Mouse (Mus musculus) MEL (cell line): ENCODE results near the gene Nme3. TPM values are rescaled to one million over a fixed set of nuclear protein-coding genes. Genes with fewer than 3 reads are reported as not detected.
A peak's percentile ranks its signal among the peaks of the same experiment; 100 is the strongest.

Experiments
- DNase-seq: peaks from one replicate; pipeline ENCODE4 v3.0.0; 2011; ENCODE audit warnings: low read depth, low spot score
- H3K27ac ChIP-seq: 2 replicates; pipeline ENCODE4 v1.5.1; 2012; ENCODE audit warnings: low read depth, mild to moderate bottlenecking, control low read depth, low read length, moderate library complexity; ENCODE audit not compliant: control insufficient read depth
- H3K27me3 ChIP-seq, 2 experiments: fragments of 150-350 bp in 1 of 2; sonication (generic) in 1 of 2; 2 replicates each; pipeline ENCODE4 v1.6.1; 2012; ENCODE audit warnings: low read length in 2 of 2, mild to moderate bottlenecking in 2 of 2, improper control_type of control experiment in 1 of 2, moderate library complexity in 1 of 2; ENCODE audit not compliant: insufficient read depth in 2 of 2, control insufficient read depth in 1 of 2
- H3K36me3 ChIP-seq, 2 experiments: 2 replicates each; pipeline ENCODE4 v1.6.1; 2012 to 2014; ENCODE audit warnings: low read length in 2 of 2, improper control_type of control experiment in 1 of 2, inconsistent platforms in 1 of 2, mild to moderate bottlenecking in 1 of 2; ENCODE audit not compliant: insufficient read depth in 2 of 2, control insufficient read depth in 1 of 2
- H3K4me1 ChIP-seq, 2 experiments: fragments of 150-350 bp in 1 of 2; sonication (generic) in 1 of 2; 2 replicates each; pipeline ENCODE4 v1.6.1; 2012; ENCODE audit warnings: low read length in 2 of 2, improper control_type of control experiment in 1 of 2, mild to moderate bottlenecking in 1 of 2; ENCODE audit not compliant: insufficient read depth in 2 of 2, control insufficient read depth in 1 of 2
- H3K4me3 ChIP-seq, 2 experiments: fragments of 150-350 bp in 1 of 2; sonication (generic) in 1 of 2; 2 replicates each; pipeline ENCODE4 v1.5.1; 2012; ENCODE audit warnings: low read depth in 2 of 2, low read length in 2 of 2, mild to moderate bottlenecking in 2 of 2, moderate library complexity in 2 of 2, control low read depth in 1 of 2, improper control_type of control experiment in 1 of 2; ENCODE audit not compliant: control insufficient read depth in 1 of 2, insufficient read depth in 1 of 2
- H3K79me2 ChIP-seq: 2 replicates; pipeline ENCODE4 v1.6.1; 2012; ENCODE audit warnings: mild to moderate bottlenecking, low read length, moderate library complexity; ENCODE audit not compliant: control insufficient read depth, poor library complexity, insufficient read depth
- H3K9ac ChIP-seq: 2 replicates; pipeline ENCODE4 v1.6.1; 2012; ENCODE audit warnings: low read depth, mild to moderate bottlenecking, control low read depth, low read length, moderate library complexity; ENCODE audit not compliant: control insufficient read depth, poor library complexity, severe bottlenecking
- H3K9me3 ChIP-seq: fragments of 150-350 bp; sonication (generic); replicated peaks from 2 replicates; pipeline ENCODE4 v1.6.1; 2012; ENCODE audit warnings: mild to moderate bottlenecking, low read length, improper control_type of control experiment, moderate library complexity; ENCODE audit not compliant: insufficient read depth
- BHLHE40 ChIP-seq: IDR thresholded peaks from 2 replicates; pipeline ENCODE4 v1.6.1; 2012; ENCODE audit warnings: low read depth, mild to moderate bottlenecking, inconsistent platforms, low read length, improper control_type of control experiment, borderline replicate concordance
- CHD1 ChIP-seq: IDR thresholded peaks from 2 replicates; pipeline ENCODE4 v1.6.1; 2012; ENCODE audit warnings: low read depth, mild to moderate bottlenecking, inconsistent platforms, low read length, improper control_type of control experiment
- CHD2 ChIP-seq: IDR thresholded peaks from 2 replicates; pipeline ENCODE4 v1.6.1; 2011; ENCODE audit warnings: low read length, improper control_type of control experiment
- CTCF ChIP-seq, 3 experiments: IDR thresholded peaks in 2 of 3; conservative IDR thresholded peaks in 1 of 3; 2 replicates each; pipeline ENCODE4 v1.5.1; 2011 to 2012; ENCODE audit warnings: low read length in 3 of 3, low read depth in 2 of 3, mild to moderate bottlenecking in 2 of 3, improper control_type of control experiment in 1 of 3, inconsistent platforms in 1 of 3, mixed read lengths in 1 of 3, moderate library complexity in 1 of 3; ENCODE audit not compliant: control insufficient read depth in 1 of 3, insufficient read depth in 1 of 3, poor library complexity in 1 of 3, severe bottlenecking in 1 of 3
- ETS1 ChIP-seq: IDR thresholded peaks from 2 replicates; pipeline ENCODE4 v1.6.1; 2012; ENCODE audit warnings: low read depth, mild to moderate bottlenecking, inconsistent platforms, low read length, improper control_type of control experiment, moderate library complexity
- GATA1 ChIP-seq: IDR thresholded peaks from 2 replicates; pipeline ENCODE4 v1.6.1; 2011; ENCODE audit warnings: low read depth, low read length, improper control_type of control experiment
- HCFC1 ChIP-seq: IDR thresholded peaks from 2 replicates; pipeline ENCODE4 v1.6.1; 2012; ENCODE audit warnings: low read depth, mild to moderate bottlenecking, inconsistent platforms, low read length, improper control_type of control experiment, moderate library complexity
- MAFK ChIP-seq: IDR thresholded peaks from 2 replicates; pipeline ENCODE4 v1.6.1; 2011; ENCODE audit warnings: low read depth, mild to moderate bottlenecking, low read length, improper control_type of control experiment, borderline replicate concordance
- MAX ChIP-seq: IDR thresholded peaks from 2 replicates; pipeline ENCODE4 v1.6.1; 2011; ENCODE audit warnings: low read length, improper control_type of control experiment
- MXI1 ChIP-seq: IDR thresholded peaks from 2 replicates; pipeline ENCODE4 v1.6.1; 2011; ENCODE audit warnings: mild to moderate bottlenecking, low read depth, low read length, improper control_type of control experiment
- MYB ChIP-seq: IDR thresholded peaks from 2 replicates; pipeline ENCODE4 v1.6.1; 2011; ENCODE audit warnings: mild to moderate bottlenecking, low read depth, low read length, improper control_type of control experiment
- NELFE ChIP-seq: IDR thresholded peaks from 2 replicates; pipeline ENCODE4 v1.6.1; 2011; ENCODE audit warnings: low read depth, low read length, improper control_type of control experiment
- NRF1 ChIP-seq: IDR thresholded peaks from 2 replicates; pipeline ENCODE4 v1.6.1; 2014; ENCODE audit warnings: low read depth, mild to moderate bottlenecking, inconsistent platforms, low read length, improper control_type of control experiment, moderate library complexity; ENCODE audit not compliant: poor library complexity, insufficient read depth, severe bottlenecking
- POLR2A ChIP-seq, 2 experiments: IDR thresholded peaks; 2 replicates each; pipeline ENCODE4 v1.6.1; 2011 to 2012; ENCODE audit warnings: low read length in 2 of 2, mild to moderate bottlenecking in 2 of 2, control low read depth in 1 of 2, improper control_type of control experiment in 1 of 2, low read depth in 1 of 2, moderate library complexity in 1 of 2; ENCODE audit not compliant: control insufficient read depth in 1 of 2, insufficient read depth in 1 of 2, poor library complexity in 1 of 2
- POLR2AphosphoS2 ChIP-seq: IDR thresholded peaks from 2 replicates; pipeline ENCODE4 v1.6.1; 2011; ENCODE audit warnings: low read length, improper control_type of control experiment
- RAD21 ChIP-seq: IDR thresholded peaks from 2 replicates; pipeline ENCODE4 v1.6.1; 2011; ENCODE audit warnings: mild to moderate bottlenecking, low read depth, low read length, improper control_type of control experiment
- RCOR1 ChIP-seq: IDR thresholded peaks from 2 replicates; pipeline ENCODE4 v1.6.1; 2012; ENCODE audit warnings: low read depth, mild to moderate bottlenecking, inconsistent platforms, low read length, improper control_type of control experiment
- SIN3A ChIP-seq: IDR thresholded peaks from 2 replicates; pipeline ENCODE4 v1.6.1; 2012; ENCODE audit warnings: low read length, improper control_type of control experiment, inconsistent platforms
- TBP ChIP-seq: IDR thresholded peaks from 2 replicates; pipeline ENCODE4 v1.8.0; 2011; ENCODE audit warnings: low read depth, low read length, improper control_type of control experiment
- UBTF ChIP-seq: IDR thresholded peaks from 2 replicates; pipeline ENCODE4 v1.6.1; 2012; ENCODE audit warnings: low read depth, mild to moderate bottlenecking, inconsistent platforms, low read length, improper control_type of control experiment, moderate library complexity, borderline replicate concordance; ENCODE audit not compliant: insufficient read depth
- USF1 ChIP-seq: IDR thresholded peaks from 2 replicates; pipeline ENCODE4 v1.6.1; 2014; ENCODE audit warnings: low read depth, mild to moderate bottlenecking, inconsistent platforms, low read length, improper control_type of control experiment, moderate library complexity
- ZC3H11A ChIP-seq: IDR thresholded peaks from 2 replicates; pipeline ENCODE4 v1.6.1; 2012; ENCODE audit warnings: low read depth, mild to moderate bottlenecking, inconsistent platforms, low read length, improper control_type of control experiment
- ZKSCAN1 ChIP-seq: IDR thresholded peaks from 2 replicates; pipeline ENCODE4 v1.6.1; 2012; ENCODE audit warnings: low read depth, mild to moderate bottlenecking, inconsistent platforms, low read length, improper control_type of control experiment, moderate library complexity
- ZMIZ1 ChIP-seq: IDR thresholded peaks from 2 replicates; pipeline ENCODE4 v1.6.1; 2012; ENCODE audit warnings: low read depth, mild to moderate bottlenecking, inconsistent platforms, low read length, improper control_type of control experiment, moderate library complexity
- ZNF384 ChIP-seq: IDR thresholded peaks from 2 replicates; pipeline ENCODE4 v1.6.1; 2012; ENCODE audit warnings: low read depth, mild to moderate bottlenecking, inconsistent platforms, low read length, improper control_type of control experiment
- polyA plus RNA-seq, 2 experiments: library from polyadenylated mRNA; stranded (reverse) in 1 of 2; unstranded in 1 of 2; fragments of >175 nt in 1 of 2; fragments of >200 nt in 1 of 2; gene quantifications; 2 replicates each; pipeline versions ENCODE4 v1.2.1 to v1.2.4; 2012; ENCODE audit warnings: low replicate concordance in 2 of 2, low read depth in 1 of 2; ENCODE audit not compliant: insufficient read length in 2 of 2, insufficient read depth in 1 of 2, missing spikeins in 1 of 2
- total RNA-seq: library from RNA; depleted of rRNA; stranded (reverse); fragments of 300-350 nt; gene quantifications from 2 replicates; pipeline ENCODE4 v1.2.3, GENCODE M21; 2012; rRNA removed

The Nme3 gene
- total RNA-seq (24.4 and 29.1 TPM in 2 replicates), polyA plus RNA-seq (10 to 100 TPM in 1 of 2 experiments, not detected in 1; 22.1 TPM)

GRCm38 (mm10) chr17:24896241-24896992, at the start of gene Nme3:
Gene Nme3 (plus strand): TSS chr17:24896500.
- peak within 1 kb of the TSS; percentile 95 for H3K9ac ChIP-seq
- H3K4me1 ChIP-seq = peaks cover 0 to 16% of the 10 kb centered on the region in 2 experiments; a peak in 2 of 4 replicates

GRCm38 (mm10) chr17:24847386-24847785, 48.9 kb upstream of the Nme3 start:
- no peaks in the 10 kb centered on the region for H3K9me3 ChIP-seq
- no peak for TF ChIP-seq BHLHE40
- no peak for TF ChIP-seq ZKSCAN1
- TF ChIP-seq MYB = no peak
- no peak for TF ChIP-seq GATA1
- no peak for TF ChIP-seq UBTF
- TF ChIP-seq RCOR1 = no peak
- no peak for TF ChIP-seq POLR2A (IDR thresholded peaks at IDR 0.05; ENCODE audit: control insufficient read depth in 1 of 2, insufficient read depth in 1 of 2, low read depth in 1 of 2, low read length in 2 of 2, poor library complexity in 1 of 2)
- no peak for TF ChIP-seq CTCF (IDR thresholded peaks at IDR 0.05 in 2 of 3, conservative IDR thresholded peaks at IDR 0.05 in 1 of 3; ENCODE audit: control insufficient read depth in 1 of 3, insufficient read depth in 1 of 3, low read depth in 2 of 3, low read length in 3 of 3, poor library complexity in 1 of 3, severe bottlenecking in 1 of 3)
- no peak for TF ChIP-seq ZNF384
- no peak for TF ChIP-seq RAD21
- TF ChIP-seq POLR2AphosphoS2 = no peak
- TF ChIP-seq MXI1 = no peak
- no peak for TF ChIP-seq USF1
- TF ChIP-seq MAX = no peak
- no peak for TF ChIP-seq ZC3H11A
- no peak for TF ChIP-seq ETS1
- TF ChIP-seq SIN3A = no peak
- TF ChIP-seq ZMIZ1 = no peak
- no peak for TF ChIP-seq MAFK
- H3K27ac ChIP-seq = no peak overlapping the region
- H3K36me3 ChIP-seq = peaks cover 0 to 13% of the 10 kb centered on the region in 2 experiments; a peak in 2 of 4 replicates
- peaks cover 3% of the 10 kb centered on the region; the same call in 1 of the 2 replicates for H3K79me2 ChIP-seq
- peaks cover 0 to 15% of the 10 kb centered on the region in 2 experiments; a peak in 2 of 4 replicates for H3K4me1 ChIP-seq
- H3K4me3 ChIP-seq = no peak overlapping the region
- no peak for DNase-seq
- peaks cover 0 to 4% of the 10 kb centered on the region in 2 experiments; a peak in 2 of 4 replicates for H3K27me3 ChIP-seq
- H3K9ac ChIP-seq = no peak overlapping the region

More at GRCm38 (mm10) chr17:24896241-24896992, at the start of gene Nme3:
- H3K9me3 ChIP-seq = no peaks in the 10 kb centered on the region
- H3K27ac ChIP-seq = peak within 1 kb of the TSS; percentile 65
- peaks cover 34% of the 10 kb centered on the region for H3K79me2 ChIP-seq
- peak within 1 kb of the TSS; percentile 80 to 94 for H3K4me3 ChIP-seq
- H3K36me3 ChIP-seq = peaks cover 0 to 7% of the 10 kb centered on the region in 2 experiments; a peak in 2 of 4 replicates
- TF ChIP-seq NRF1 (0 out of 2 replicates have a peak, but pooled peaks have one; percentile 26), ETS1 (no peak), POLR2AphosphoS2 (peak; percentile 54; the same call in 1 of the 2 replicates), MAX (0 out of 2 replicates have a peak, but pooled peaks have one; percentile 36), SIN3A (peak; percentile 55), POLR2A (IDR thresholded peaks at IDR 0.05; ENCODE audit: control insufficient read depth in 1 of 2, insufficient read depth in 1 of 2, low read depth in 1 of 2, low read length in 2 of 2, poor library complexity in 1 of 2) (peak in 1 of 2 experiments; percentile 59; a peak in 2 of 4 replicates), TBP (0 out of 2 replicates have a peak, but pooled peaks have one; percentile 33), NELFE (peak; percentile 50; the same call in 1 of the 2 replicates), HCFC1 (peak; percentile 70), CHD1 (no peak), BHLHE40 (0 out of 2 replicates have a peak, but pooled peaks have one; percentile 22), CHD2 (no peak)
- DNase-seq = peak; percentile 86
- H3K27me3 ChIP-seq = no peaks in the 10 kb centered on the region
